Mouse (Mus musculus) midbrain, postnatal 0 days (tissue): ENCODE measurements around the gene Osbp2. TPM values are rescaled to one million over a fixed set of nuclear protein-coding genes. Genes with fewer than 3 reads are reported as not detected.
A peak's percentile ranks its signal among the peaks of the same experiment; 100 is the strongest.

Experiments used
- ATAC-seq: fragments of 200-750 bp; cut with Nextera tagmentation; 2 replicates; pipeline ENCODE4 v1.8.0; 2017; ENCODE audit warnings: moderate number of reproducible peaks, mild to moderate bottlenecking, moderate TSS enrichment, moderate library complexity; ENCODE audit not compliant: low FRiP score
- DNase-seq: peaks from one replicate; pipeline ENCODE4 v3.0.0-alpha.2; 2015; ENCODE audit warnings: low spot score
- H3K27ac ChIP-seq: fragments of 300-500 bp; sonication (generic); 2 replicates; pipeline ENCODE4 v1.5.1; 2014; ENCODE audit warnings: low read depth, mild to moderate bottlenecking, low read length, mixed read lengths
- H3K27me3 ChIP-seq: fragments of 300-500 bp; sonication (generic); 2 replicates; pipeline ENCODE4 v1.6.1; 2014; ENCODE audit warnings: low read length, control low read depth, mixed read lengths; ENCODE audit not compliant: insufficient read depth
- H3K36me3 ChIP-seq: fragments of 300-500 bp; sonication (generic); 2 replicates; pipeline ENCODE4 v1.6.1; 2014; ENCODE audit warnings: low read length, control low read depth, mixed read lengths; ENCODE audit not compliant: insufficient read depth
- H3K4me1 ChIP-seq: fragments of 300-500 bp; sonication (generic); 2 replicates; pipeline ENCODE4 v1.6.1; 2014; ENCODE audit warnings: mild to moderate bottlenecking, control low read depth, antibody characterized with exemption, low read length, mixed read lengths; ENCODE audit not compliant: insufficient read depth
- H3K4me2 ChIP-seq: fragments of 300-500 bp; sonication (generic); 2 replicates; pipeline ENCODE4 v1.6.1; 2014; ENCODE audit warnings: low read depth, mild to moderate bottlenecking, low read length, mixed read lengths; ENCODE audit not compliant: poor library complexity, severe bottlenecking
- H3K4me3 ChIP-seq: fragments of 300-500 bp; sonication (generic); 2 replicates; pipeline ENCODE4 v1.5.1; 2014; ENCODE audit warnings: low read depth, mild to moderate bottlenecking, low read length, moderate library complexity
- H3K9ac ChIP-seq: fragments of 300-500 bp; sonication (generic); replicated peaks from 2 replicates; pipeline ENCODE4 v1.6.1; 2014; ENCODE audit warnings: mild to moderate bottlenecking, low read length, moderate library complexity, mixed read lengths; ENCODE audit not compliant: poor library complexity, severe bottlenecking
- H3K9me3 ChIP-seq: fragments of 300-500 bp; sonication (generic); 2 replicates; pipeline ENCODE4 v1.6.1; 2016; ENCODE audit warnings: low read length, control low read depth
- CTCF ChIP-seq: IDR thresholded peaks from 2 replicates; pipeline ENCODE4 v1.5.1; 2016; ENCODE audit warnings: antibody characterized with exemption, mild to moderate bottlenecking
- WGBS: fragments of 180-500 bp; shearing (Covaris S2); extraction: QIAGEN DNeasy Blood & Tissue Kit; methylation state at CpG from one replicate; pipeline ENCODE4 v1.1.7; 2014; 5-methylcytosine and 5-hydroxymethylcytosine counted together
- polyA plus RNA-seq: library from polyadenylated mRNA; unstranded; fragments of >200 nt; fragmentation: Nextera tagmentation; extraction: Ambion mirVana; gene quantifications from 2 replicates; pipeline ENCODE4 v1.2.1, GENCODE M21; 2015
- total RNA-seq: library from RNA; depleted of rRNA; stranded (reverse); fragments of >200 nt; gene quantifications from 2 replicates; pipeline ENCODE4 v1.2.3, GENCODE M21; 2014

Gene Osbp2
- total and polyA plus RNA-seq, 2 experiments from 2014 or later, result 52.5 to 67.2 TPM

DNA sequence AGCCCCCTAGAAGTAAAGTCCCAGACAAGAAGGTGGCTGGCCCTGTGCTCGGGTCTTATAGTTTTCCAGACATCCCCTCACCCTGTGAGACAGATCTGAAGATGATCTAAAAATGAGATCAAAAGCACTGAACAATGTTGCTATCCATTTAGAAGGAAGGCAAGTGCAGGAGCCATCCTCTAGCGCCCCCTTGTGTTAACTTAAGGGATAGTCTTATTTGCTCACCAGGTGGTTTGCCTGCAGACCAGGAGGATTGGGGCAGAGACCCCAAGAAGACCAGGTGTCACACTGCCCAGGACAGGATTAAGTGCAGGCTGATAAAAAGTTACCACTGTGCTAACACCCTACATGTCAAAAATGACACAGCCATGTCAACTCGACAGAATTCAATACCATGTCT is 58.3 kb downstream of the Osbp2 start:
- DNase-seq (peak; percentile 66), ATAC-seq (no peak)
- Histone ChIP-seq H3K27me3 (no peaks in the 10 kb centered on the region), H3K9me3 (no peaks in the 10 kb centered on the region), H3K4me1 (no peaks in the 10 kb centered on the region), H3K27ac (no peak overlapping the region), H3K36me3 (no peaks in the 10 kb centered on the region), H3K4me2 (no peak overlapping the region), H3K9ac (no peak overlapping the region), H3K4me3 (no peak overlapping the region)
- 26% methylated on average over 3 of the region's 3 CpGs for WGBS
- TF ChIP-seq CTCF, result peak; percentile 89

DNA sequence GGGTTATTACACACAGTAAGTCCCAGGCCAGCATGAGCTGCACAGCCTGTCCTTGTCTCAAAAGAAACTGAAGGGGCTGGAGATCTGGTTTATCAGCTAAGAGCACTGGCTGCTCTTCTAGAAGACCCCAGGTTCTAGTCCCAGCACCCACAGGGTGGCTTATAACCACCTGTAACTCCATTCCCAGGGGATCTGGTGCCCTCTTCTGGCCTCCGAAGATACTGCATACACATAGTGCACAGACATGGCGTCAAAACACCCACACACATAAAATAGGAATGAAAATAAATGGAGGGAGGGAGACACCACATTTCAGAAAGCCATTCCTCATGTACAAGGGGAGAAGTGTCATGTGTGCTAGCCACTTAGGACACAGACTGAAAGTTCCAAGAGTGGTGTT is 59.1 kb downstream of the Osbp2 start:
- DNase-seq, result no peak
- H3K4me1 ChIP-seq, result no peaks in the 10 kb centered on the region
- TF ChIP-seq CTCF, result peak; percentile 32; the same call in 1 of the 2 replicates
- WGBS, result 92% methylated on average over 2 of the region's 2 CpGs
- no peak overlapping the region for H3K9ac ChIP-seq
- no peak overlapping the region for H3K4me2 ChIP-seq
- ATAC-seq, result no peak
- H3K27ac ChIP-seq, result no peak overlapping the region
- H3K9me3 ChIP-seq, result no peaks in the 10 kb centered on the region
- no peaks in the 10 kb centered on the region for H3K27me3 ChIP-seq
- H3K4me3 ChIP-seq, result no peak overlapping the region
- H3K36me3 ChIP-seq, result no peaks in the 10 kb centered on the region

DNA sequence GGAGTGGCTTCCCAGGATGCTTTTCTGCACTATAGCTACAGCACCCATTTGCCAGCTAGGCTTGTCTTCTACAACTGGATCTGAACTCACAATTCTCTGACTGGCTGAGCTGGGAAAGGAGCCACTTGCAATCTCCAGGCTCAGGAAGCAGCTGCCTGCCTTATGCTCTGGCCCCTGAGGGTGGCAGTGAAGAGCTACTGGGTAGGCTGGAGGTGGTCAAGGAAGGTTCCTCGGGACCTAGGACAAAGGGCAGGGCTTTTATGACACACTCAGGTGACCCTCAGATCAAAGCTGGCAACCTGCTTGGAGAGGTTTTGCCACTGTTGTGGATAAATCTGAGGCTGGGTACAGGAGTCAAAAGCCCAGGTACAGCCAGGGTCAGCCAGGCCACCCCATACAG is 61.6 kb downstream of the Osbp2 start:
- no peak overlapping the region for H3K4me3 ChIP-seq
- H3K9ac ChIP-seq, result no peak overlapping the region
- H3K27me3 ChIP-seq, result no peaks in the 10 kb centered on the region
- no peak overlapping the region for H3K4me2 ChIP-seq
- H3K36me3 ChIP-seq, result no peaks in the 10 kb centered on the region
- ATAC-seq, result no peak
- no peak overlapping the region for H3K27ac ChIP-seq
- no peaks in the 10 kb centered on the region for H3K4me1 ChIP-seq
- TF ChIP-seq CTCF, result peak; percentile 37; the same call in 1 of the 2 replicates
- DNase-seq, result no peak
- 39% methylated on average over 1 of the region's 1 CpGs for WGBS
- H3K9me3 ChIP-seq, result no peaks in the 10 kb centered on the region

DNA sequence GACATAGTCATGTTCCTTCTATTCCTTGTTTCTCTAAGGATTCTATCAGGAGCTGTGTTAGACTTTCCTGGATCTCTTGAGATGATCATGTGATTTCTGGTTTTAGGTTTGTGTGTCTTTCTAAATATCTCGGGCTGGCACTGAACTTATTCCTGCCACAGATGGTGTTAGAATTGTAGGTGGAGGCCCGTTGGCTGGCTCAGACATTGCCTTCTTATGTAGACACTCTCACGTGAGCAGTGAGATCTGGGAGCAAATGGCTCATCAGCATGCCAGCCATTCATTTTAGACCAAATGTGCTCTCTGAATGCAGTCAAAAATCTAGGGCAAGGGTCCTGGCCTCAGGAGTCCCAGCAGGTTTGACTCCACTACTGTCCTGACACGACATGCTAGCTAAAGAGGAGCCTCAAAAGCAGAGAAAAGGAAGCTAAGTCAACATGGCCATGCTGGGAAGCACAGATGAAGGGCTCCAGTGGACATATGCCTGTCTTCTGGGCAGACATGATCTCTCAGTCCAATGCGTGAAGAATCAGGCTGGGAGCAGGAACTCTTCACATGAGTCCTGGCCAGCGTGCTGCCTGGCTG is 66.0 kb downstream of the Osbp2 start:
- H3K9me3 ChIP-seq, result no peaks in the 10 kb centered on the region
- ATAC-seq, result no peak
- 88% methylated on average over 6 of the region's 6 CpGs for WGBS
- no peak overlapping the region for H3K27ac ChIP-seq
- H3K4me2 ChIP-seq, result no peak overlapping the region
- no peaks in the 10 kb centered on the region for H3K4me1 ChIP-seq
- no peak overlapping the region for H3K9ac ChIP-seq
- DNase-seq, result no peak
- no peaks in the 10 kb centered on the region for H3K36me3 ChIP-seq
- no peak for TF ChIP-seq CTCF
- H3K4me3 ChIP-seq, result no peak overlapping the region
- no peaks in the 10 kb centered on the region for H3K27me3 ChIP-seq

DNA sequence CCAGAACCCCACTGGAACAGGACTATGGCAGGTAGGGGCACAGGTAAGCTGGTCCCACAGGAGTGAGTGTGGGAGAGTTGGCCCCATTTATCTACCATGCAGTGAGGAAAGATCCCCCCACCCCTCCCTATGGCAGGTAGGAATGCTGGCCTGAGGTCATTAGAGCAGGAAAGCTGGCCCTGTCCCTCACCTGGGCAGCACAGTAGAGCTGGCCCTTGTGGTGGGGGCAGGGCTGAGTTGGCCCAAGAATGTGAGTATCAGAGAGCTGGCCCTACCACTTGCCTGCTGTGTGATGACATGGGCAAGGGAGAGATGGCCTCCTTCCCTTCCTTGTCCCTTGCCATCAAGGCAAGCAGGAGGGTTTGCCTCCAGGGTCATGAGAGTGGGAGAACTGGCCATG is 73.0 kb downstream of the Osbp2 start:
- Histone ChIP-seq H3K27ac (no peak overlapping the region), H3K27me3 (no peaks in the 10 kb centered on the region), H3K9me3 (no peaks in the 10 kb centered on the region), H3K4me3 (no peak overlapping the region), H3K9ac (no peak overlapping the region), H3K4me1 (no peaks in the 10 kb centered on the region), H3K36me3 (no peaks in the 10 kb centered on the region), H3K4me2 (no peak overlapping the region)
- ATAC-seq, result no peak
- no peak for DNase-seq
- TF ChIP-seq CTCF, result no peak

DNA sequence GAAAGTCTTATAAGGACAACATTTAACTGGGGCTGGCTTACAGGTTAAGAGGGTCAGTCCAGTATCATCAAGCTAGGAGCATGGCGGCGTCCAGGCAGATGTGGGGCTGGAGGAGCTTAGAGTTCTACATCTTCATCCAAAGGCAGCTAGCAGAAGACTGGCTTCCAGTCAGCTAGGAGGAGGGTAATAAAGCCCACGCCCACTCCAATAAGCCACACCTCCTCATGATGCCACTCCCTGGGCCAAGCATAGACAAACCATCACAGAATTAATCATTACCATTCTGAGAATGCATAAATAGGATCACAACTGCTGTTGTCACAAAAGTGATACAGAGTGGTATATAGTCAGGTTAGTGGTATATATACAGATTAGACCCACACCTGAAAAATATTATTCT is 73.8 kb downstream of the Osbp2 start:
- H3K27me3 ChIP-seq, result no peaks in the 10 kb centered on the region
- no peak overlapping the region for H3K4me3 ChIP-seq
- no peak overlapping the region for H3K4me2 ChIP-seq
- H3K36me3 ChIP-seq, result no peaks in the 10 kb centered on the region
- TF ChIP-seq CTCF, result no peak
- 74% methylated on average over 3 of the region's 3 CpGs for WGBS
- H3K9me3 ChIP-seq, result no peaks in the 10 kb centered on the region
- ATAC-seq (no peak), DNase-seq (no peak)
- no peak overlapping the region for H3K27ac ChIP-seq
- H3K4me1 ChIP-seq, result no peaks in the 10 kb centered on the region
- no peak overlapping the region for H3K9ac ChIP-seq
